Mouse (Mus musculus) limb, embryonic 13.5 days (tissue): ENCODE results near the gene Aif1. TPM values are rescaled to one million over a fixed set of nuclear protein-coding genes. Genes with fewer than 3 reads are reported as not detected.

Experiments
- ATAC-seq: fragments of 200-750 bp; cut with Nextera tagmentation; 2 replicates; pipeline ENCODE4 v1.8.0; 2017; ENCODE audit warnings: low read depth, moderate number of reproducible peaks, moderate TSS enrichment; ENCODE audit not compliant: low FRiP score
- H3K27ac ChIP-seq: fragments of 300-500 bp; sonication (generic); 2 replicates; pipeline ENCODE4 v1.5.1; 2015; ENCODE audit warnings: inconsistent platforms, mild to moderate bottlenecking, moderate library complexity
- H3K27me3 ChIP-seq: fragments of 300-500 bp; sonication (generic); 2 replicates; pipeline ENCODE4 v1.6.1; 2015; ENCODE audit warnings: mild to moderate bottlenecking, inconsistent platforms
- H3K36me3 ChIP-seq: fragments of 300-500 bp; sonication (generic); 2 replicates; pipeline ENCODE4 v1.6.1; 2015; ENCODE audit warnings: inconsistent platforms, mild to moderate bottlenecking, moderate library complexity
- H3K4me1 ChIP-seq: fragments of 300-500 bp; sonication (generic); 2 replicates; pipeline ENCODE4 v1.6.1; 2015; ENCODE audit warnings: inconsistent platforms
- H3K4me2 ChIP-seq: fragments of 300-500 bp; sonication (generic); replicated peaks from 2 replicates; pipeline ENCODE4 v1.6.1; 2015; ENCODE audit warnings: inconsistent platforms, mild to moderate bottlenecking, moderate library complexity
- H3K4me3 ChIP-seq: fragments of 300-500 bp; sonication (generic); 2 replicates; pipeline ENCODE4 v1.5.1; 2015; ENCODE audit warnings: moderate library complexity, mild to moderate bottlenecking, inconsistent platforms
- H3K9ac ChIP-seq: fragments of 300-500 bp; sonication (generic); 2 replicates; pipeline ENCODE4 v1.6.1; 2015; ENCODE audit warnings: mild to moderate bottlenecking, inconsistent platforms
- H3K9me3 ChIP-seq: fragments of 300-500 bp; sonication (generic); 2 replicates; pipeline ENCODE4 v1.6.1; 2016; ENCODE audit warnings: inconsistent platforms
- WGBS: fragments of 180-500 bp; shearing (Covaris S2); methylation state at CpG from one replicate; pipeline ENCODE4 v1.1.7; 2015; 5-methylcytosine and 5-hydroxymethylcytosine counted together
- polyA plus RNA-seq: library from polyadenylated mRNA; unstranded; fragments of >200 nt; fragmentation: Nextera tagmentation; extraction: Ambion mirVana; gene quantifications from 2 replicates; pipeline ENCODE4 v1.2.1, GENCODE M21; 2015

Gene Aif1
- polyA plus RNA-seq, 1 experiment from 2014 or later = 9.0 TPM

- WGBS = 9% methylated on average over 8 of the region's 8 CpGs
Observed at GRCm38 (mm10) chr17:35163326-35164081, 12.4 kb downstream of the Aif1 start.

GRCm38 (mm10) chr17:35162730-35163129 lies 13.1 kb downstream of the Aif1 start:
- Histone ChIP-seq H3K9me3 (no peaks in the 10 kb centered on the region), H3K9ac (peak overlapping the region; percentile 100), H3K27ac (no peak overlapping the region), H3K4me1 (peaks cover 33% of the 10 kb centered on the region), H3K4me2 (peak overlapping the region; percentile 99), H3K27me3 (no peaks in the 10 kb centered on the region), H3K4me3 (peak overlapping the region; percentile 100), H3K36me3 (peaks cover 52% of the 10 kb centered on the region)
- ATAC-seq = no peak
- 53% methylated on average over 12 of the region's 12 CpGs for WGBS

More at GRCm38 (mm10) chr17:35163326-35164081, 12.4 kb downstream of the Aif1 start:
- ATAC-seq = no peak
- H3K27me3 ChIP-seq = no peaks in the 10 kb centered on the region
- H3K27ac ChIP-seq = peak overlapping the region; percentile 95
- H3K9ac ChIP-seq = peak overlapping the region; percentile 100
- no peaks in the 10 kb centered on the region for H3K9me3 ChIP-seq
- H3K4me1 ChIP-seq = peaks cover 33% of the 10 kb centered on the region
- peak overlapping the region; percentile 99 for H3K4me2 ChIP-seq
- peaks cover 45% of the 10 kb centered on the region for H3K36me3 ChIP-seq
- H3K4me3 ChIP-seq = peak overlapping the region; percentile 100

- 78% methylated on average over 14 of the region's 14 CpGs for WGBS
- peaks cover 58% of the 10 kb centered on the region for H3K36me3 ChIP-seq
- H3K27me3 ChIP-seq = no peaks in the 10 kb centered on the region
- no peak overlapping the region for H3K27ac ChIP-seq
- peak overlapping the region; percentile 100 for H3K9ac ChIP-seq
- no peak for ATAC-seq
- peaks cover 33% of the 10 kb centered on the region for H3K4me1 ChIP-seq
- H3K4me2 ChIP-seq = peak overlapping the region; percentile 99
- peak overlapping the region; percentile 100; the same call in 1 of the 2 replicates for H3K4me3 ChIP-seq
- H3K9me3 ChIP-seq = no peaks in the 10 kb centered on the region
Observed at GRCm38 (mm10) chr17:35162121-35162520, 13.7 kb downstream of the Aif1 start.

GRCm38 (mm10) chr17:35161421-35161820 lies 14.4 kb downstream of the Aif1 start:
- 85% methylated on average over 11 of the region's 11 CpGs for WGBS
- Histone ChIP-seq H3K4me1 (peaks cover 32% of the 10 kb centered on the region), H3K27ac (no peak overlapping the region), H3K27me3 (no peaks in the 10 kb centered on the region), H3K4me3 (0 out of 2 replicates have a peak overlapping the region, but pooled peaks have one; percentile 100), H3K9me3 (no peaks in the 10 kb centered on the region), H3K36me3 (peaks cover 65% of the 10 kb centered on the region), H3K4me2 (no peak overlapping the region), H3K9ac (no peak overlapping the region)
- ATAC-seq = no peak

DNA sequence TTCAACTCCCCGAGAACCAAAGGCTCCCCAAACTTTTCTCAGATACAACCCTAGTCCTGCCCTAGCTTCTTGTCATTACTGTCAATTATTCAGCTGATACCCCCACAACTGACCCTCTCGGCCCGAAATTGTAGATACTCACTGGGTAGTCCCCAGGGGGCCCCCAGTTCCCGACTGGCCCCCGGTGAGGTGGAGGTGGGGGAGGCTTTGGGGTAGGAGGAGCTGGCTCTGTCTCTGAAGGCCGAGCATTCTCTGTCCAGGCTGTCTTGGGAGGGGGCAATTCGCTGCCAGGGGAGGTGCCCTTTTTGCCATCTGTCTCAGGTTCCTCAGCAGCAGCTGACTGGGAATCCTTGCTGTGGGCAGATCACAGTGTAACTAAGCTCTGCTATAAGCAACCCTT lies 16.2 kb downstream of the Aif1 start:
- Histone ChIP-seq H3K9me3 (no peaks in the 10 kb centered on the region), H3K27me3 (no peaks in the 10 kb centered on the region), H3K36me3 (peaks cover 83% of the 10 kb centered on the region), H3K4me2 (no peak overlapping the region), H3K27ac (no peak overlapping the region), H3K4me3 (no peak overlapping the region), H3K9ac (no peak overlapping the region), H3K4me1 (peaks cover 30% of the 10 kb centered on the region)
- WGBS = 91% methylated on average over 7 of the region's 7 CpGs
- no peak for ATAC-seq

DNA sequence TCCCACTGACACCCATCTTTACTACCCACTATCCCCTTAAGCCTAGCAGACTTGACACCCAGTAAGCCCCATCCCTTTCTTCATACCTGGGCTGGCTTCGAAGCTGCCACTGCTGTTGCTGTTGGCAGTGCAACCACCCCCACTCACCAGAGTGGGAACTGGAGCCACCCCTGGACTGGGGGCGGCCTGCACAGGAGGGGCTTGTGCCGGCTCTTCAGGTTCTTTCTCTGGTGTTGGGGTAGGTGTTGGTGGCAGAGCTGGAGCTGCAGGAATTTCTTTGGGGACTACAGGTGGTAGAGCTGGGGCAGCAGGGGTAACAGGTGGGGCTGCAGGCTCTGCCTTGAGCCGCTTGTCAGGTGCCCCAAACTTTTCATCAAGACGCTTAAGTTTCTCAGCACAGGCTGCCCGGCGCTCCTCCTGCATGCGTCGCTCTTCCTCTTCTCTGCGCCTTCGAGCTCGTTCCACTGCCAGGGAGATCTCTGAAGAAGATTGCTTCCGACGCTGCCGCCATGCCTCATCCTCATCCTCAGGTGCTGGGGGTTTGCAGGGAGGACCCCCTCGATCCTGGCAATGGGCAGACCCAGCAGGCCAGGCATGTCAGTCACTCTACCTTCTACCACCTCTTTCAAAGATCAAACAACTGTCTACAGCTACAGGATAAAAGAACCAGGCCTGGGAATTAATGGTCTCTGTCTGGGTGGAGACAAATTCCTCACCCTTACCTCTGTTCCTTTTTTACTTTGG lies 16.8 kb downstream of the Aif1 start:
- Histone ChIP-seq H3K27me3 (no peaks in the 10 kb centered on the region), H3K9ac (no peak overlapping the region; the same call in 1 of the 2 replicates), H3K4me2 (no peak overlapping the region), H3K9me3 (no peaks in the 10 kb centered on the region), H3K36me3 (peaks cover 89% of the 10 kb centered on the region), H3K4me3 (no peak overlapping the region), H3K27ac (no peak overlapping the region), H3K4me1 (peaks cover 33% of the 10 kb centered on the region)
- 95% methylated on average over 16 of the region's 16 CpGs for WGBS
- no peak for ATAC-seq

GRCm38 (mm10) chr17:35157661-35158175 lies 18.1 kb downstream of the Aif1 start:
- 93% methylated on average over 8 of the region's 8 CpGs for WGBS
- H3K4me2 ChIP-seq = no peak overlapping the region
- ATAC-seq = no peak

DNA sequence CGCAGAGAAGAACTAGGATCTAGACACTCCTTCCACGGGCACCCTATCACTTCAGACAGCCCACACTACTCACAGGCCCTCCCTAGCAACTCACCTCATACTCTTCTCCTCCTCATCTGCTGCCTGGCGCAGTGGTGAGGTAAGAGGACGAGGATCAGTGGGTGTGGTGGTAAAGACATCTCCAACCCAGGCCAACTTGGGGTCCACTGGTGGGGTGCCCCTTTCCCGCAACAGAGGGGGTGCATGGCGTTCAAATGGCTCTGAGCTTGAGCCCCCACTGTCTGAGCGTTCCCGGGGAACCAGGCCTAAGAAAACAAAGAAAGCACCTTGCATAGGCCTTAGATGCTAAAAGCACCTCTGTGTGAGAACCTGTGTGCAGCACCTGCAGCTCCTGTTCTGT lies 18.6 kb downstream of the Aif1 start:
- peaks cover 20% of the 10 kb centered on the region for H3K4me1 ChIP-seq
- ATAC-seq = no peak
- H3K4me2 ChIP-seq = no peak overlapping the region
- peaks cover 100% of the 10 kb centered on the region for H3K36me3 ChIP-seq
- 96% methylated on average over 8 of the region's 8 CpGs for WGBS
- H3K9me3 ChIP-seq = no peaks in the 10 kb centered on the region
- no peak overlapping the region for H3K4me3 ChIP-seq
- no peak overlapping the region for H3K27ac ChIP-seq
- H3K27me3 ChIP-seq = no peaks in the 10 kb centered on the region
- H3K9ac ChIP-seq = no peak overlapping the region

More at GRCm38 (mm10) chr17:35157661-35158175, 18.1 kb downstream of the Aif1 start:
- peaks cover 100% of the 10 kb centered on the region for H3K36me3 ChIP-seq
- H3K4me1 ChIP-seq = peaks cover 25% of the 10 kb centered on the region
- H3K27ac ChIP-seq = no peak overlapping the region
- H3K27me3 ChIP-seq = no peaks in the 10 kb centered on the region
- no peak overlapping the region for H3K9ac ChIP-seq
- H3K4me3 ChIP-seq = no peak overlapping the region
- H3K9me3 ChIP-seq = no peaks in the 10 kb centered on the region

- H3K4me1 ChIP-seq = peaks cover 14% of the 10 kb centered on the region; the same call in 1 of the 2 replicates
- ATAC-seq = no peak
- no peaks in the 10 kb centered on the region for H3K27me3 ChIP-seq
- H3K9ac ChIP-seq = 0 out of 2 replicates have a peak overlapping the region, but pooled peaks have one; percentile 13
- no peak overlapping the region for H3K27ac ChIP-seq
- no peaks in the 10 kb centered on the region for H3K9me3 ChIP-seq
- no peak overlapping the region for H3K4me2 ChIP-seq
- H3K4me3 ChIP-seq = no peak overlapping the region
- H3K36me3 ChIP-seq = peaks cover 100% of the 10 kb centered on the region
- WGBS = 90% methylated on average over 33 of the region's 33 CpGs
Observed at GRCm38 (mm10) chr17:35156461-35157200, 19.2 kb downstream of the Aif1 start.

GRCm38 (mm10) chr17:35155451-35155850 lies 20.4 kb downstream of the Aif1 start:
- Histone ChIP-seq H3K27me3 (no peaks in the 10 kb centered on the region), H3K27ac (no peak overlapping the region), H3K9me3 (no peaks in the 10 kb centered on the region), H3K4me3 (no peak overlapping the region), H3K9ac (peak overlapping the region; percentile 31), H3K4me2 (no peak overlapping the region), H3K4me1 (peaks cover 8% of the 10 kb centered on the region; the same call in 1 of the 2 replicates), H3K36me3 (peaks cover 98% of the 10 kb centered on the region)
- WGBS = 89% methylated on average over 12 of the region's 12 CpGs
- no peak for ATAC-seq

- peak overlapping the region; percentile 44; the same call in 1 of the 2 replicates for H3K27ac ChIP-seq
- no peak for ATAC-seq
- peaks cover 98% of the 10 kb centered on the region for H3K36me3 ChIP-seq
- 83% methylated on average over 7 of the region's 7 CpGs for WGBS
- no peaks in the 10 kb centered on the region for H3K9me3 ChIP-seq
- peak overlapping the region; percentile 19; the same call in 1 of the 2 replicates for H3K9ac ChIP-seq
- peaks cover 8% of the 10 kb centered on the region; the same call in 1 of the 2 replicates for H3K4me1 ChIP-seq
- H3K4me2 ChIP-seq = no peak overlapping the region
- H3K4me3 ChIP-seq = no peak overlapping the region
- H3K27me3 ChIP-seq = no peaks in the 10 kb centered on the region
Observed at GRCm38 (mm10) chr17:35154616-35155015, 21.3 kb downstream of the Aif1 start.
